Mouse (Mus musculus) kidney, postnatal 10 days (tissue): Measurements from ENCODE around the gene Acer3.

Experiments
- DNase-seq: peaks from one replicate; pipeline ENCODE4 v3.0.0; 2021; ENCODE audit warnings: mixed read lengths

Gene Acer3

DNA sequence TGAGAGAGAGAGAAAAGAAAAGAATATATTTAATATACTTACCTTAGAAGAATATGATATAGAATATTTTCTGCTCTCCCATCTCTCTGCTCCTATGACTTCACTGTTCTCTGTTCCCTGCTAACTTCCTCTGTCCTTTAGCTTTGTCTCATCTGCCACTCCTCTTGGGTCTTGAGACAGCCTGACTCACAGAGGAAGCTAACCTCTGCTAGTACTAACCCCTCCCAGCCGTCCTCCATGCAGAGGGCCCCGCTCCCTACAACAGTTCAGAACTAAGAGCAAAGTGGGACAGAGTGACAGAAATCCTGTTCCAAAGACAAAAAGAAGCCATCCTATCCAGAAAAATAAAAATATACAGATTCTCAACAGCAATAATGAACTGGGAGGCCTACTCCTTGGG, at the start of gene Acer3:
Acer3 (minus strand) TSS at position 126 of the 400 bp plus-strand sequence.
- DNase-seq: no peak

DNA sequence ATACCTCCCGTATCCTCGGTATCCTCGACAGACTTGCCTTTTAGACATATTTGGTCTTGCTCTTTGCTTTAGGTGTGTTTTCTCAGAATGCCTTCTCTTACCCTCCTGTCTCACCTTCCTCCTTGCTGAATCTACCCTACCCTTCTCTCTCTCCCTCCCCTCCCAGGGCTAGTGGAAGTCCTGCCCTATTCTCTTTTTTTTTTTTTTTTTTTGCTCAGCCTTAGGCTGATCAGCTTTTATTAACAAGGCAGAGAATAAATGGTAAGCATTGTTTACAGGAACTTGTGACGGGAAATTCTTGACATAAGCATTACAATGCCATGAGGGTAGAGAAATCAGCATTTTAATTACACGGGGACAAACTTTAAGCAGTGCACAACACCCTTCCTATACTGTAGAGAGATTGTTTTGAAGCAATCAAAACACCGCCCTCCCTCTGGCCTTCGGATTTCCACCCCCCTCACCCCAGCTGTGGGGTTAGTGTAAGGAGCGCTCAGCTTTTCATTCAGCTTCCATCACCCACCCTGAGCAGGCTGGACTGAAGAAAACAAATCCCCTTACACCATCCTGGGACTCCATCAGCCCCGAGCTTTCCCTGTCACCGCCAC, 48.9 kb upstream of the Acer3 start:
- DNase-seq: no peak

DNA sequence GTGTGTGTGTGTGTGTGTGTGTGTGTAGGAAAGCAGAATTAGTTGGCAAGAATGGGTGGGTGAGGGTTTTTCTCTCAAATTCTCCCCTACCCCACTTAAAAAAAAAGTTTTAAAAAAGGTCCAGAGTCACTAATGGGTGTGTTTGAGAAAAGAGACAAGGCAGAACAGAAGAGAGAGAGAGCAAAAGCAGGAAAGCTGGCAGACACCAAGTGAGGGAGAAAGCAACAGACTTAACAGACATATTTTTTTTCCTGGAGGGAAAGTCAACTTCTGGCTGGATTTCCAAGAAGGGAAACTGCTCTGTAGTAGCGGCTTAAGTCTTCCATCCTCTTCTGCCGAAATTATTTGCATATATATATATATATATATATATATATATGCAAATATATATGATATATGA, 40.7 kb upstream of the Acer3 start:
- no peak for DNase-seq

DNA sequence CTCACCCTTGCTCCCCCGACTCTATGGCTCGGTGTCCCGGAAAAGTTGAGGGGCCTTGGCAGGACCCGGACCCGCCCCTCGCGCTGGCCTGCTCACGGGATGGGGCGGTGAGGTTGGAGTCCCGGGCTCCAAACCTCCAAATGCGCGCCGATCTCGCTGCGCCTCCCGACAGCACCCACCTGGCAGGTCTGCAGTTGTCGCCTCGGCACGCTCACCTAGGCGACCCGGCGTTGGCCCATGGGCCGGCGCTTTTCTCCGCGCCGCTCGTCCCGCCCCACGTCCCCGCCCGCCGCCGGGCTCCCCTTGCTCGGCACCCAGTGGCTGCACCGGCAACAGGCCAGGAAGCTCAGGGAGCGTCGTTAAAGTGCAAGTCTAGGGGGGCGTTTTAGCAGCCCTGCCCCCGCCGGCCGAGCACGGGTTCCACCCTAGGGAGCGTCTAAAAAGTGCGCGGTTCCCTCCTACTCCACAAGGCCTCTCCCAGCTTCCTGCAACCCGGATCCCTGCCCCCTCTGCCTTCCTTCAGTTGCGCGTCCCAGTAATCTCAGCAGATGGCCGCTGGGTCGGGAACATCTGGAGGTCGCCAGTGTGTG, 40.1 kb upstream of the Acer3 start, which contains the start of gene Tsku:
Tsku (minus strand) TSS at position 266 of the 590 bp plus-strand sequence.
- DNase-seq: peak; percentile 96

DNA sequence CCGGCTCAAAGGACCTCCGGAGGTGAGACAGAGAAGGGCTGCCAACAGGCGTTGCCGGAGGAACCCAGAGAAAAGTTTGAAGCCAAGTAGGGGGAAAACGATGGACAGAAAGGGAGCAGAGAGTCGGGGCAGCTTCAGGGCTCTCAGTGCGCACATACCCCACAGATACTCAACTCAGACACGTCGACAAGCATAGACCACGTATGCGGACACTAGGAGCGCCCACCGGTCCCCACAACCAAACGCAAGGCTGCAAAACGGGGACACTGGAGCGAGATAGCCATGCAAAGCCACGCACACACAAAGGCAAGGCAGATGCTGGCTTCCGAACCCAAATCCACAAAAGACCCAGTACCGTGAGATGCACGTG, 39.6 kb upstream of the Acer3 start:
- DNase-seq: no peak

DNA sequence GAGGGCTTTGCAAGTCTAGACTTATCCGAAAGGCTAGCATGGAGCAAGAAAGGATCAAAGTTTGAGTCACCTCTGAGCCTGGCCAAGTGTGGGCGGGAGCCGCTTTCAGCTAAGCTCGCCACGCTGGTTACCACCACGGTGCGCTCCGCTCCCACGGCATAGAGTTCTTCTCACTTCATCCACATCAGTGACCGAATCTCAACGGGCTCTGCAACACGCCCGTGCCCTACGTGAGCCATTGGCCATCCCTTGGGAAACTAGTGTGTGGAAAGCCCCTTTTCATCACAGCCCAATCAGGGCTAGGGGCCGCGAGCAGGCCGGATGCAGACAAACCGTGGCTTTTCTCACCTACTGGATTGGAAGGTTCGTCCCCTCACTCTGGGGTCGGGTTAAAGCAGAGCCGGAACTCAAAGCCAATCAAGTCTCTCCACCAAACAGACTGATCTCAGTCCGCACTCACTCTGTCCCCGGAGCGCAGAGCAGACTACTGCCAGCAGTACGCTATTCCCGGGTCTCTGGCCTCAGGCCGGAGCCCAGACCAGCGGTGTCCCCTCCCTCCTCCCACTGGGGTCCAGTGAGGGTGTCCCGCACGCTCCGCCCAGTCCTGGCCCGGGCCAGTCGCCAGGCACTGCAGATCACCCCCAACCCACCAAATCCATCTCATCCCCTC, 39.1 kb upstream of the Acer3 start:
- peak; percentile 70 for DNase-seq

DNA sequence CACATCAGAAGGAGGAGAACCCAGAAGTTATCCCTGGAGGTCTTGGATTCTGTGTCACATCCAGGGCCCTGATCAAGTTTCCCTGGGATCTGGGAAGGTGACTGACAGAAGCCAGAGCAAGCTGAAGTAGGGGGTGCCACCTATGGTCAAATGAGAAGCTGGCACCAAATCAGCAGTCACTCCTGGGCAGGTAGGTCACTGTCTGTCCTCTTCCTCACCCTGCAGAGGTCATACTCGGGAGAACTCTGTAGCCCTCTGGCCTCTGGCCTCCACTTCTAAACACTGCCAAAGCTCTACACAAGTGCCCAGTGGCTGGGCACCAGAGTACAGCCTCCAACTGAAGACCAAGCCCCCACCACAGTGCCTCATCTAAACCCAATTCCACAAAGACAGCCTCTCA, 37.0 kb upstream of the Acer3 start:
- no peak for DNase-seq

DNA sequence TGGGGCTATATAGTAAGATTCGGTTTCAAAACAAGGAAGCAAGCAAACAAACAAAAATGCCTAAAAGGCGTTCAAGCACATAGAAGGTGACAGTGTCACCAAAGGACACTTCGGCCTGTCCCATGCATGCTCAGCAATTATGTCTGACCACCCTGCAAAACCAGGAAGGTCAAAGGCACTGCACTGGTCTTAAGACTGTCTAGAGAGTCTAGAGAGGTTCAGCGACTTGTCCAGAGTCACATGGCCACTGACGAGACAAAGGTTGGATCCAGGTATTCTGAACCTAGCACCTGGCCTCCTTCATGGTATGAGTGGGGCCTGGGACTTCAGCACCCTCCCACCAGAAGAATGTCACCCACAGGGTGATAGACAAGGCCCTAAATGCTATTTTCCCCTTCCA, 36.3 kb upstream of the Acer3 start:
- DNase-seq: no peak

DNA sequence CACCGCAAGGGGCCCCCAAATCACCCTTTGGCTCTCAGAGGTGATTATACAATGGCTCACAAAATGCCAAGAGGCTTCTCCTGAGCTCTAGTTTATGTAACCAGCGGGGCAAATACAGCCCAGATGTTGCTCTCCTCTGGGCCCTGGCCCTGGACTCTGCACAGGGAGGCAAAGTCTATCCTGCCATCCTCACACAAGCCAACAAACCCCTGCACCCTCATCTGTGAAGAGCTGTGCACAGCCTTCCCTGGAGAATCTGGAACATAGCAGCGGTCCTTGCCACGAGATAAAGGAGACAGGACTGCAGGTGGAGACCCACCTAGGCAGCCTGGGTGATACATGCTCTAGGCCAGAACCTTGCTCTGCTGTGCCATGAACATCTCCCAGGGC, 33.9 kb upstream of the Acer3 start:
- peak; percentile 68 for DNase-seq

DNA sequence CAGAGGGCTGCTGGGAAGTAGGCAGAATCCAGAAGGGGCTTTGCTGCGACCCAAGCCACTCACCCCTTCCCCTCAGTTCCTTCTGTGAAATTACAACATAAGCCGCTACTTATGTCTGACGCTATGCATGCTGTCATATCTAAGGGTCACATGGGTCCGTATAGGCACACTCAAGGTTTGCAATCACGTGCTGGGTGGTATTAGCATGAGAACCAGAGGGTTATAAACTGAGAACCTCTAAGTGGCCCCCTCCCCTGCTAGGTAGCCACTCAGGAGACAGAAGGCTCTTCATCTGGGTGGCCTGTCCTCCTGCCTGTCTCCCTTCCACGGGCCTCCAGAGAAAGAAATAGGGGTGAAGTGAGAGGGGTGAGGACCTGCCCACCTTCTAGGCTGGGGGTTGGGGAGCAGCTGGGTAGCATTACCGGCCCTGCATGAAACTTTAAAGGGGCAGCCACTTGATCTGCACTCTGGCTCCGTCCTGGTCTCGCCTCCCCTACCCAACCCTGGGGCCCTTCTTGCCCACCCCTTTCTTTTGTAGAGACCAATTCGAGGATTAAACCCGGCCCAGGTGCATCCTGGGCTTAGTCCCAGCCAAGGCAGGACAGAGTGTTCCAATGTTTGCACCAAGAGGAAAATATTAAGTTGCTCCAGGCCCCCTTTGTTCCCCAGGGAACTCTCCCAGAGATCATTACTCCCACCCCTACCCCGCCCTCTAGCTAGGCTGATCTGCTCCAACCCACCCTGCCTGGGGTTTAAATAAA, 33.3 kb upstream of the Acer3 start:
- DNase-seq: no peak

DNA sequence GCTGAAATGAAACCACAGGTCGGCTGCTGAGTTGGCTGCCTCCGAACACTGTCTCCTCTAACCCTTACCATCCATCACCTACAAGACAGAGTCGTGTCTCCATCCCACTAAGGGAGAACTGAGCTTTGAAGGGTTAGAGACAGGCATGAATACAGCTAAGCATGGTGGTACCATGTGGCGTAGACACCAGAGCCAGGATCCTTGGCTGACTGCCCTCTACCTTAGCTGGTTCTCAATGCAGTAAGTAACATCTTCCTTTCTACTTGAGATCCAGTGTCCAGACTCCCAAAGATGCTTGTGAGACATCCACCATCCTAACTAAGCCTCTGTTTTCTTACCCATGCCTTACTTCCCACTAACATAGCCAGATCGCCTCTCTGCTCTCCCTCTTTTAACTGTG, 32.6 kb upstream of the Acer3 start:
- DNase-seq: no peak

DNA sequence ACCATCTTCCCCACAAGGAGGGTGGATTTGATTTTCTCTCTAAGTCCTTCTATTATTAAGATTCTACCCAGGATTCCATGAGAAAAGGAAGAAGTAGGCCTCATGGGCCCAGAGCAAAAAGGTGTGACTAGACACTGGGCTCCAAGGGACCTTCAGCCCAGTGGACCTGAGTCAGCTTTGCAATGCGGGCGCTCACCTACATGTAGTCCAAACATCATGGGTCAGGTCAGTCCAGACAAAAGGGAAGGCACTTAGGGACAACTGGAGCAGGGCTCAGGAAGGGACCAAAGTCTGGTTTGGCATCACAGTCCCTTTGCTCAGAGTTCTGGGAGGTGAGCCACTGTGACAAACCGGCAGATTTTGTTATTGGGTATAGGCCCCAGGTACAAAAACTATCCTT, 30.5 kb upstream of the Acer3 start:
- no peak for DNase-seq

DNA sequence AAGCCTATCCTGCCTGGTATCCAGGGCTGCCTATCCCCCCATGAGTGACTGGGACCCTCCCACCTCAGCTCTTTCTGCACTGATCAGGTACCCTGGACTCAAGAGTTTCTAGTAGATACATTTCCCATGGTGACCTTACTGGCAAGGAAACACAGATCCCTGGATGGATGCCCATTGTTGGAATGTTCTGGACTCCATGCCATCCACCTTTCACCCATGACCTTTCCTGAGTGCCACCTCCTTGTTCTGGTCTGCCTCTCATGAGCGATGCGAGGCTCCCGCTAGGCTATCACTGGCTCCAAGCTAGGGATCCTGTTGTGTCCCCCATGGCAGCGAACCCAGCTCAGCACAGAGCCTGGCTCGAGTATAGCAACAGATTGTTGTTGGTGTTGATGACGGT, 28.8 kb upstream of the Acer3 start:
- no peak for DNase-seq

DNA sequence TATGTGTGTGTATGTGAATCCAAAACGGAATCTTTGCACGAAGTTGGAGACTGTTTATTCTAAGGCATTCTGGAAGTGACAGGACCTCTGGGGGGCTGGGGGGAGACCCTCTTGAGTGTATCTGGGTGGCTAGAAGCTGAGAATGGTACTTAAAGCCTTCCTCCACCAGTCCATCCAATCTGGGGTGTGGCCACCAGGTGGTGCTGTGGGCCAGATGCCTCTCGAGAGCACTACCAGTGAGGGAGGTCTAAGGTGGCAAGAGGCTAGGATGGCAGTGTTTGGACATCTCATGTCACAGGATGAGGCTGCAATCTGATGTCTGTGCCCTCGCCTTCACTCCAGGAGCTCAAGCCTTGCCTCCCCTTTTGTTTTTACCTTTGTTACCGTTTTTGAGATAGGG, 28.1 kb upstream of the Acer3 start:
- peak; percentile 94 for DNase-seq

DNA sequence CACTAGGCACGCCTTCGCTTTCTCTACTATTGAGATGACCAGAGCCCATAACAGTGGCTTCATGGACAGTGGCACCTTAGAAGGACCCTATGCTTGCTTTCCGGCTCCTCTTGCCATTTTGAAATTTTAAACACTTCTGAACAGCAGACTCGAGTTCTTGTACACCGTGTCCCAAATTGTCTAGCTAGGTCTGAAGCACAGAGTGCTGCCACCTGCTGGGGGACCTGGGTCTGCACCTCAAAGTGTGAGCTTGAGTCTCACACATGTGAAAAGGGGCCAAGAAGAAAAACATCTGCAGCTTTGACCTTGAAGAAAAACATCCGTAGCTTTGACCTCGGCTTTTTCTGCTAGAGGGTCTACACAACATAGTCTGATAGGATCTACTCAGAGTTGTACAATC, 27.0 kb upstream of the Acer3 start:
- DNase-seq: peak; percentile 83

DNA sequence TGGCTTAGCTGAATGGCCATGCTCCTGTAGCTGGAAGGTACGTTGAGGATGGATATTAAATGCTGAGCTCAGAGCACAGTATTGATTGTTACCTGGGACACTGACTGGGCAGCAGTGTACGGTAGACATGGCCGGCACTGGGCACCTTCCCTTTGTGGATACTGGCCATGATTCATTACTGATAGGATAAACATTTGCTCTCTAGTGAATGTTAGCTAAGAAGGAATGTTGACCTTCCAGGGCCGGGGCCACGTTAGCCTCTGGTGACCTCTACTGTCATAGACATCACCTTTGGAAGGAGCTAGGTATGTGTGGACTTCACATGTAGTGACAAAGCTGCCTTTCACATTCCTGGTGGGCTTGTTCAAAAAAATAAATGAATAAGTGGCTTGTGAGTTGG, 26.5 kb upstream of the Acer3 start:
- no peak for DNase-seq

DNA sequence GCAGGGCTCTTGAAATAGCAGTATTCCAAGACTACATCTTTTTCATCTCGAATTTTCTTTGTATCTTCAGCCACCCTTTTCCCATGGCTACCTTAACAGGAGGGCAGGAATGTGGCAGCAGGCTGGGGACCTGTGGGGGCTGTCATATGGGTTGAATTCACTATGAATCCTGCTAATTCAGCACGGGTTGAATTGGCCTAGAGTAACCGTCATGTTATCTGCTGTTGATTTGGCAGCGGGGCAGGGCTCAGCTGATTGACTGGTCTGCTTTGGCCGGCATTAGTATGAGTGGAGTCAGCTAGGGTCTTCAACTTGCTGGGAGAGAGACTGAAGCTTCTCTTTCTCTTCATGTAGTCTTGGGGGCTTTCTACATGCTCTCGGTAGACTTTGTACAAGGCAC, 24.0 kb upstream of the Acer3 start:
- DNase-seq: no peak

DNA sequence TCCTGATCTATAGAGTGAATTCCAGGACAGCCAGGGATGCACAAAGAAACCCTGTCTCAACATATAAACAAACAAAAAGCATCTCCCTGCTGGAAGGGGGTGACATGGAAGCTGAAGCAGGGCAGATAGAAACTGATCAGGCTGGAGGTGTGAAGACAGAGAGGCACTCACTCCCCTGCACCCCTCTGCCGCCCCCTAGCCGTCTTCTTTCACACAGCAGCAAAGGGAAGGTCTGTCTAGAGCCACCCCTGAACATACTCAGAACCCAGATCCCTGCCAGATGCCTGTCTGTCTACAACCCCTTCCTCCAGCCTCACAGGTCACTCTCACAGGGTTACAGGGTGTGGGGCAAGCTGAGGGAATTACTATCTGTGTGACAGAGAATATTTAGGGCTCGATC, 23.4 kb upstream of the Acer3 start:
- DNase-seq: peak; percentile 66

DNA sequence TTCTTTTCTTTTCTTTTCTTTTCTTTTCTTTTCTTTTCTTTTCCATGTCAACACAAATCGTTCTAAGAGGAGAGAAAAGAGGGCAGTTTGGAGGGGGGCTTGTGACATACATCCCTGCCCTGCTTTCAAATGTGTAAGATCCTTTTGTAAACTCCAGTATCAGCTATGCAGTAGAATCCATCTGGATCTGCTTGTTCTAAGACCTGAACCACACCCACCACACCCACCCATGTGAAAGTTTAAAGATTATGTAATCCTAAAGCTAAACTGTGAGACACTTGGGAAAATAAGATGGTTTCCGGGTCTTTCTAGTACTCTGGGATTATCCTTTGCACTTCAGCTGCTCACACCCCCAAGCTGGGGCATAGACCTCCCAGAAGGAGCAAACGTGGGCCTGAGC, 21.2 kb upstream of the Acer3 start:
- DNase-seq: no peak

DNA sequence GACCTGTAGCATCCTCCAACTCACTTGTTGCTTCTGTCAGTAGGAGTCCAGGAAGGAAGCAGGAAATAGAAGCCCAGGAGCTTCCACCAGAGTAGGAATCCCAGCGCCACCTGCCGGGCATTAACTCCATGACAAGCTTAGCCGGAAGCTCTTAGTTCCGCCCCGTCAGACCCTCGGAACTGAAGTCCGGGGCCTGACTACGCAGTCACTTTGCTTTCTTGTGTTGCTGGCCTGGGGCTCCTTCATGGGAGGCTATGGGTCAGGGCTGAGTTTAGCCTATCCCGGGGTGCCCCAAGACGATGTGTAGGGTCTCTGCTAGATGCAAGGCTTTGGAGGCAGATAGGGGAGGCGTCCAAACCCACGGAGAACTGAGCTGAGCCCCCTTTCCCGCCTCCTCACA, 20.5 kb upstream of the Acer3 start:
- DNase-seq: peak; percentile 95

DNA sequence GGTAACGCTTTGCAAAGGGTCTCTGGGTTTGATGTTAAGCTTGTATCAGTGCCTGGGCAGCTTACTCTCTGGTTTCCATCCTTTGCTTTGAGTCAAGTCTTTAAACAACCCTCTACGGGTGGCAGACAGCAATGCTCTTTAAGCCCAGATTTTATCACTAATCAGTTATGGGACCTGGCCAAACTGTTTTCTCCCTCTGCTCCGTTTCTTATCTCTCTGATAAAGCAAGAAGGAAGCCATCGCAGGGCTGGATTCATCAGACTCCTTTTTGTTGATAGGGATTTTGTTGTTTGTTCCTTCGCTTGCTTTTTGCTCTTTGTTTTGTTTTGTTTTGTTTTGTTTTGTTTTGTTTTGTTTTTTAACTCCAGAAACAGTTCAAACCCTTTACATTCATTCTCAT, 19.3 kb upstream of the Acer3 start:
- DNase-seq: no peak

DNA sequence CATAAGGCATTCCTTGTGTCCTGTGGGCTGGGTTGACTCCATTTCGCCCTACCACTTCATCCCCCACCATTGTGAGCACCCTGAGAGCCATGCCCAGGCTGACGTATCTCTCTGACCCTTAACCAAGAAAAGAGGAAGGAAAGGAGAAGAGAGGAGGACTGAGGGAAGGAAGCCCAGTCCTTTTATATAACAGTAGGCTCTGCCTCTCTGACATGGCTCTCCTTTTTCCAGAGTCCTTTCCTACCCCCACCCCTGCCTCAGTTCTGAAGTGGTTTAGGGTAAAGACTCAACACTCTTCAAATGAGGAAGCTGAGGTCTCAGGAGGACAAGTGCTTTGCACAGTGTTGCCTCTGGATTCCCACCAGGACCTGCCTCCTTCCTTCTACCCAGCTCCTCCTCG, 13.0 kb upstream of the Acer3 start:
- DNase-seq: no peak

DNA sequence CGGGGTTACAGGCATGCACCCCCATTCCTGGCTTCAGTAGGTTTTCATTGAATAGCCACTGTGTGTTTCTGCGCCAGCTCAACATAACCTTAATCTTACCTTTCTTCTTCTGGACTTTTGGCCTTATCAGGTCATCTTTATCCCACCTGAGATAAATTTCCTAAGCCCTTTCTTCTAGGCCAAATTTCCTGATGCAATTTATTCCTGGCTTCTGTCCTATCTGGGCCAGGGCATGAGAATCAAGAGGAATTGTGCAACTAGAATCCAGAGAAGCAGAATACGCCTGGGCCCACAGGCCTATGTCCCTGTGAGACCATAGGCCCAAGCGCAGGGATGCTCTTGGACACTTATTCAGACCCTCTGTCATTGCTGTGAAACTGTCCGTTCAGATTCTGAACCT, 12.5 kb upstream of the Acer3 start:
- no peak for DNase-seq
